Mouse (Mus musculus) left cerebral cortex, adult 2 months (tissue): ENCODE measurements around the gene Cdk14. TPM values are rescaled to one million over a fixed set of nuclear protein-coding genes. Genes with fewer than 3 reads are reported as not detected.
A peak's percentile ranks its signal among the peaks of the same experiment; 100 is the strongest.

ENCODE experiments used
- DNase-seq, 2 experiments: peaks; one replicate each; pipeline ENCODE4 v3.0.0; 2021 to 2022; ENCODE audit warnings: low spot score in 2 of 2, mixed read lengths in 1 of 2; ENCODE audit errors: extremely low spot score in 1 of 2
- H3K27ac ChIP-seq: fragments of 200-600 bp; 2 replicates; pipeline ENCODE4 v1.8.1; 2022
- H3K4me3 ChIP-seq: fragments of 200-600 bp; 2 replicates; pipeline ENCODE4 v1.8.1; 2022
- CTCF ChIP-seq: fragments of 200-600 bp; IDR thresholded peaks from 2 replicates; pipeline ENCODE4 v1.8.1; 2022; ENCODE audit warnings: antibody characterized with exemption, mild to moderate bottlenecking, moderate library complexity
- intact Hi-C: fragments of 180-260 bp; cut with DNase I; formaldehyde crosslinking; loops from one replicate; pipeline ENCODE4 v1.15.1; 2025
- total RNA-seq, 2 experiments: library from RNA; stranded (reverse); gene quantifications; 2 replicates each; pipeline ENCODE4 v1.2.3; 2021

Gene Cdk14
- total RNA-seq, 2 experiments from 2014 or later: 199 to 207 TPM

GRCm38 (mm10) chr5:4979551-4979950 is 440.6 kb downstream of the Cdk14 start:
- no peak for TF ChIP-seq CTCF
- no peak for DNase-seq
- no peak overlapping the region for H3K4me3 ChIP-seq
- H3K27ac ChIP-seq: no peak overlapping the region
- intact Hi-C loops: no loop called here

GRCm38 (mm10) chr5:4973408-4973807 is 446.7 kb downstream of the Cdk14 start:
- no peak for DNase-seq
- no peak for TF ChIP-seq CTCF
- intact Hi-C loops: no loop called here
- Histone ChIP-seq H3K27ac (no peak overlapping the region), H3K4me3 (no peak overlapping the region)

GRCm38 (mm10) chr5:4962063-4962610 is 458.0 kb downstream of the Cdk14 start:
- DNase-seq: peak; percentile 38 to 65
- H3K27ac ChIP-seq: no peak overlapping the region
- H3K4me3 ChIP-seq: no peak overlapping the region
- intact Hi-C loops: loop anchor here (1.0 to 5.0 kb wide), 4 partner anchors 304 to 785 kb away; partner anchors contain the start of gene Steap1
- TF ChIP-seq CTCF: peak; percentile 96

GRCm38 (mm10) chr5:4961636-4962035 is 458.5 kb downstream of the Cdk14 start:
- no peak for DNase-seq
- Histone ChIP-seq H3K4me3 (no peak overlapping the region), H3K27ac (no peak overlapping the region)
- intact Hi-C loops: loop anchor here (1.0 to 5.0 kb wide), 4 partner anchors 305 to 786 kb away; partner anchors contain the start of gene Steap1
- no peak for TF ChIP-seq CTCF

GRCm38 (mm10) chr5:4959446-4959845 is 460.7 kb downstream of the Cdk14 start:
- Histone ChIP-seq H3K27ac (no peak overlapping the region), H3K4me3 (no peak overlapping the region)
- intact Hi-C loops: no loop called here
- DNase-seq: no peak
- TF ChIP-seq CTCF: no peak

- TF ChIP-seq CTCF: peak; percentile 36
These were observed 464.1 kb downstream of the Cdk14 start for GRCm38 (mm10) chr5:4955993-4956392.

GRCm38 (mm10) chr5:4955392-4955791 is 464.7 kb downstream of the Cdk14 start:
- Histone ChIP-seq H3K4me3 (no peak overlapping the region), H3K27ac (no peak overlapping the region)
- intact Hi-C loops: no loop called here
- TF ChIP-seq CTCF: no peak
- no peak for DNase-seq

More at GRCm38 (mm10) chr5:4955993-4956392, 464.1 kb downstream of the Cdk14 start:
- intact Hi-C loops: no loop called here
- no peak overlapping the region for H3K27ac ChIP-seq
- DNase-seq: no peak
- H3K4me3 ChIP-seq: no peak overlapping the region

GRCm38 (mm10) chr5:4949433-4949832 is 470.7 kb downstream of the Cdk14 start:
- Histone ChIP-seq H3K4me3 (no peak overlapping the region), H3K27ac (no peak overlapping the region)
- no peak for TF ChIP-seq CTCF
- DNase-seq: no peak
- intact Hi-C loops: loop anchor here (5.0 kb wide), 2 partner anchors 687 to 747 kb away; no protein-coding TSS in a partner anchor

GRCm38 (mm10) chr5:4948090-4948954 is 471.8 kb downstream of the Cdk14 start:
- H3K27ac ChIP-seq: no peak overlapping the region
- TF ChIP-seq CTCF: peak; percentile 76
- no peak for DNase-seq
- H3K4me3 ChIP-seq: no peak overlapping the region
- intact Hi-C loops: loop anchor here (5.0 kb wide), 2 partner anchors 686 to 746 kb away; no protein-coding TSS in a partner anchor

- DNase-seq: no peak
- H3K4me3 ChIP-seq: no peak overlapping the region
- intact Hi-C loops: no loop called here
- no peak overlapping the region for H3K27ac ChIP-seq
- no peak for TF ChIP-seq CTCF
These were observed 485.0 kb downstream of the Cdk14 start for GRCm38 (mm10) chr5:4935131-4935530.

- Histone ChIP-seq H3K4me3 (no peak overlapping the region), H3K27ac (no peak overlapping the region)
- intact Hi-C loops: no loop called here
- TF ChIP-seq CTCF: no peak
- no peak for DNase-seq
These were observed 485.6 kb downstream of the Cdk14 start for GRCm38 (mm10) chr5:4934491-4934890.

- DNase-seq: no peak
These were observed 488.5 kb downstream of the Cdk14 start for GRCm38 (mm10) chr5:4931539-4932143.

More at GRCm38 (mm10) chr5:4931539-4932143, 488.5 kb downstream of the Cdk14 start:
- intact Hi-C loops: no loop called here
- no peak overlapping the region for H3K27ac ChIP-seq
- TF ChIP-seq CTCF: no peak
- H3K4me3 ChIP-seq: no peak overlapping the region
